Mouse (Mus musculus): ENCODE measurements around the gene Gimap7.

DNA sequence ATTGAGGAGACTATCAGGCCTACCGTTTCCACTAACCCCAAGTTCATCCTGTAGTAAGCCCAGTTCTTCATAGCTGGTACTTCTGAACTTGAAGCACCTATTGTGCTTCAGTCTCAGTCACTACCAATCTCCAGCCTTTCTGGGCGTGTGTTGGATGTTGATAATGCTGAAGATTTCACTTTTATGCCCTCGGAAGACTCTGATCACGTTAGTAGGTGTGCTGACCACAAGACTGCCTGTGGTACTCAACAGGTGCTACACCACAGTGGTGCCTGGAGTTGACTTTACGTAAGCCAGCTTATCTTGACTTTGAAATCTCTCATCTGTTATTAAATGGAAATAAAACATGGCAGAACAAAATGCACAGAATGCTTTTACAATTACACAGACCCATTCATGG is 38.0 kb upstream of the Gimap7 start:
- TF ChIP-seq CTCF (IDR thresholded peaks at IDR 0.05; ENCODE audit: low read depth, low read length) (no peak), POLR2A (IDR thresholded peaks at IDR 0.05; ENCODE audit: extremely low read depth, insufficient read depth, low read length) (no peak)
